Mouse (Mus musculus) liver, embryonic 12.5 days (tissue): ENCODE results near the gene Zfp398. TPM values are rescaled to one million over a fixed set of nuclear protein-coding genes. Genes with fewer than 3 reads are reported as not detected.

ENCODE experiments used
- ATAC-seq: fragments of 200-750 bp; cut with Nextera tagmentation; 2 replicates; pipeline ENCODE4 v1.8.0; 2017; ENCODE audit warnings: moderate number of reproducible peaks, mild to moderate bottlenecking, moderate library complexity
- H3K27ac ChIP-seq: fragments of 300-500 bp; sonication (generic); 2 replicates; pipeline ENCODE4 v1.5.1; 2016; ENCODE audit warnings: mild to moderate bottlenecking
- H3K27me3 ChIP-seq: fragments of 300-500 bp; sonication (generic); replicated peaks from 2 replicates; pipeline ENCODE4 v1.6.1; 2016; ENCODE audit warnings: mild to moderate bottlenecking, moderate library complexity
- H3K36me3 ChIP-seq: fragments of 300-500 bp; sonication (generic); 2 replicates; pipeline ENCODE4 v1.6.1; 2016; ENCODE audit warnings: mild to moderate bottlenecking, moderate library complexity
- H3K4me1 ChIP-seq: fragments of 300-500 bp; sonication (generic); 2 replicates; pipeline ENCODE4 v1.6.1; 2016
- H3K4me2 ChIP-seq: fragments of 300-500 bp; sonication (generic); 2 replicates; pipeline ENCODE4 v1.6.1; 2016; ENCODE audit warnings: mild to moderate bottlenecking, moderate library complexity
- H3K4me3 ChIP-seq: fragments of 300-500 bp; sonication (generic); 2 replicates; pipeline ENCODE4 v1.5.1; 2016; ENCODE audit warnings: mild to moderate bottlenecking, moderate library complexity
- H3K9ac ChIP-seq: fragments of 300-500 bp; sonication (generic); 2 replicates; pipeline ENCODE4 v1.6.1; 2016; ENCODE audit warnings: mild to moderate bottlenecking, moderate library complexity
- H3K9me3 ChIP-seq: fragments of 300-500 bp; sonication (generic); replicated peaks from 2 replicates; pipeline ENCODE4 v1.6.1; 2016; ENCODE audit warnings: mild to moderate bottlenecking, moderate library complexity
- WGBS: fragments of 180-500 bp; shearing (Covaris S2); methylation state at CpG from one replicate; pipeline ENCODE4 v1.1.7; 2016; ENCODE audit not compliant: insufficient replicate concordance; 5-methylcytosine and 5-hydroxymethylcytosine counted together
- polyA plus RNA-seq: library from polyadenylated mRNA; unstranded; fragments of >200 nt; fragmentation: Nextera tagmentation; extraction: Ambion mirVana; gene quantifications from 2 replicates; pipeline ENCODE4 v1.2.1, GENCODE M21; 2016

The Zfp398 gene
- polyA plus RNA-seq, 1 experiment from 2014 or later, result 3.0 TPM

GRCm38 (mm10) chr6:47810181-47810580 is 25.3 kb upstream of the Zfp398 start:
- H3K4me3 ChIP-seq, result no peak overlapping the region
- peaks cover 45% of the 10 kb centered on the region for H3K4me1 ChIP-seq
- peaks cover 31% of the 10 kb centered on the region for H3K36me3 ChIP-seq
- H3K9ac ChIP-seq, result no peak overlapping the region
- no peak overlapping the region; the same call in 1 of the 2 replicates for H3K4me2 ChIP-seq
- no peak for ATAC-seq
- no peaks in the 10 kb centered on the region for H3K27me3 ChIP-seq
- H3K9me3 ChIP-seq, result no peaks in the 10 kb centered on the region
- no peak overlapping the region for H3K27ac ChIP-seq
- 73% methylated on average over 2 of the region's 2 CpGs for WGBS

GRCm38 (mm10) chr6:47811324-47811723 is 24.1 kb upstream of the Zfp398 start:
- 70% methylated on average over 5 of the region's 5 CpGs for WGBS
- H3K4me3 ChIP-seq, result peak overlapping the region; percentile 78
- no peaks in the 10 kb centered on the region for H3K27me3 ChIP-seq
- peak overlapping the region; percentile 96; the same call in 1 of the 2 replicates for H3K27ac ChIP-seq
- peak overlapping the region; percentile 82 for H3K9ac ChIP-seq
- H3K4me1 ChIP-seq, result peaks cover 45% of the 10 kb centered on the region
- no peak for ATAC-seq
- H3K36me3 ChIP-seq, result peaks cover 19% of the 10 kb centered on the region
- no peaks in the 10 kb centered on the region for H3K9me3 ChIP-seq
- peak overlapping the region; percentile 84 for H3K4me2 ChIP-seq

- Histone ChIP-seq H3K9ac (peak overlapping the region; percentile 82), H3K4me1 (peaks cover 45% of the 10 kb centered on the region), H3K9me3 (no peaks in the 10 kb centered on the region), H3K4me2 (peak overlapping the region; percentile 84), H3K27ac (peak overlapping the region; percentile 96), H3K36me3 (peaks cover 11% of the 10 kb centered on the region), H3K27me3 (no peaks in the 10 kb centered on the region), H3K4me3 (peak overlapping the region; percentile 78)
- ATAC-seq, result no peak
- WGBS, result under 1% methylated on average over 17 of the region's 17 CpGs
These were observed 23.1 kb upstream of the Zfp398 start for GRCm38 (mm10) chr6:47812271-47812915.

- peaks cover 45% of the 10 kb centered on the region for H3K4me1 ChIP-seq
- peak within 1 kb of the TSS; percentile 96 for H3K27ac ChIP-seq
- peaks cover 8% of the 10 kb centered on the region; the same call in 1 of the 2 replicates for H3K36me3 ChIP-seq
- H3K9ac ChIP-seq, result peak within 1 kb of the TSS; percentile 82
- H3K27me3 ChIP-seq, result no peaks in the 10 kb centered on the region
- peak within 1 kb of the TSS; percentile 84 for H3K4me2 ChIP-seq
- peak within 1 kb of the TSS; percentile 78 for H3K4me3 ChIP-seq
- ATAC-seq, result peak; percentile 96
- no peaks in the 10 kb centered on the region for H3K9me3 ChIP-seq
- under 1% methylated on average over 44 of the region's 44 CpGs for WGBS
These were observed 22.1 kb upstream of the Zfp398 start, which contains the start of gene Pdia4 for GRCm38 (mm10) chr6:47813257-47813878. Gene Pdia4, minus strand, starts transcription at chr6:47813430.

GRCm38 (mm10) chr6:47816151-47816550 is 19.3 kb upstream of the Zfp398 start:
- Histone ChIP-seq H3K9ac (no peak overlapping the region), H3K4me3 (no peak overlapping the region), H3K27ac (no peak overlapping the region), H3K36me3 (peaks cover 11% of the 10 kb centered on the region; the same call in 1 of the 2 replicates), H3K27me3 (no peaks in the 10 kb centered on the region), H3K4me1 (peaks cover 24% of the 10 kb centered on the region), H3K9me3 (no peaks in the 10 kb centered on the region), H3K4me2 (no peak overlapping the region)
- no peak for ATAC-seq
- 95% methylated on average over 1 of the region's 1 CpGs for WGBS

GRCm38 (mm10) chr6:47818721-47819120 is 16.7 kb upstream of the Zfp398 start:
- Histone ChIP-seq H3K4me2 (no peak overlapping the region), H3K36me3 (peaks cover 15% of the 10 kb centered on the region; the same call in 1 of the 2 replicates), H3K27me3 (no peaks in the 10 kb centered on the region), H3K4me1 (peaks cover 12% of the 10 kb centered on the region), H3K9me3 (no peaks in the 10 kb centered on the region), H3K9ac (no peak overlapping the region), H3K4me3 (no peak overlapping the region), H3K27ac (no peak overlapping the region)
- no peak for ATAC-seq
- WGBS, result 74% methylated on average over 8 of the region's 8 CpGs

GRCm38 (mm10) chr6:47819626-47820325 is 15.7 kb upstream of the Zfp398 start:
- H3K27me3 ChIP-seq, result no peaks in the 10 kb centered on the region
- H3K4me1 ChIP-seq, result 0 out of 2 replicates have a peak, but pooled peaks cover 1% of the 10 kb centered on the region
- H3K9me3 ChIP-seq, result no peaks in the 10 kb centered on the region
- H3K27ac ChIP-seq, result no peak overlapping the region
- no peak overlapping the region for H3K4me2 ChIP-seq
- no peak for ATAC-seq
- H3K36me3 ChIP-seq, result peaks cover 15% of the 10 kb centered on the region; the same call in 1 of the 2 replicates
- 84% methylated on average over 23 of the region's 23 CpGs for WGBS
- no peak overlapping the region for H3K4me3 ChIP-seq
- no peak overlapping the region for H3K9ac ChIP-seq

GRCm38 (mm10) chr6:47821236-47821635 is 14.2 kb upstream of the Zfp398 start:
- H3K36me3 ChIP-seq, result peaks cover 15% of the 10 kb centered on the region; the same call in 1 of the 2 replicates
- no peak overlapping the region for H3K9ac ChIP-seq
- no peak for ATAC-seq
- no peaks in the 10 kb centered on the region for H3K4me1 ChIP-seq
- no peaks in the 10 kb centered on the region for H3K27me3 ChIP-seq
- H3K9me3 ChIP-seq, result no peaks in the 10 kb centered on the region
- 75% methylated on average over 5 of the region's 5 CpGs for WGBS
- no peak overlapping the region for H3K27ac ChIP-seq
- H3K4me2 ChIP-seq, result no peak overlapping the region
- H3K4me3 ChIP-seq, result no peak overlapping the region

- Histone ChIP-seq H3K4me2 (no peak overlapping the region), H3K27ac (no peak overlapping the region), H3K36me3 (peaks cover 15% of the 10 kb centered on the region; the same call in 1 of the 2 replicates), H3K27me3 (no peaks in the 10 kb centered on the region), H3K4me3 (no peak overlapping the region), H3K4me1 (no peaks in the 10 kb centered on the region), H3K9me3 (no peaks in the 10 kb centered on the region), H3K9ac (no peak overlapping the region)
- ATAC-seq, result no peak
- 76% methylated on average over 6 of the region's 6 CpGs for WGBS
These were observed 13.7 kb upstream of the Zfp398 start for GRCm38 (mm10) chr6:47821776-47822175.

- H3K9me3 ChIP-seq, result no peaks in the 10 kb centered on the region
- ATAC-seq, result no peak
- peaks cover 6% of the 10 kb centered on the region; the same call in 1 of the 2 replicates for H3K4me1 ChIP-seq
- H3K27me3 ChIP-seq, result no peaks in the 10 kb centered on the region
- H3K27ac ChIP-seq, result no peak overlapping the region
- WGBS, result 73% methylated on average over 2 of the region's 2 CpGs
- H3K4me3 ChIP-seq, result no peak overlapping the region
- no peak overlapping the region for H3K9ac ChIP-seq
- H3K4me2 ChIP-seq, result no peak overlapping the region
- H3K36me3 ChIP-seq, result peaks cover 15% of the 10 kb centered on the region; the same call in 1 of the 2 replicates
These were observed 11.2 kb upstream of the Zfp398 start for GRCm38 (mm10) chr6:47824241-47824640.

GRCm38 (mm10) chr6:47827462-47827861 is 8.0 kb upstream of the Zfp398 start:
- no peaks in the 10 kb centered on the region for H3K27me3 ChIP-seq
- H3K9ac ChIP-seq, result no peak overlapping the region
- H3K4me1 ChIP-seq, result peaks cover 18% of the 10 kb centered on the region
- no peak overlapping the region for H3K4me3 ChIP-seq
- 0 out of 2 replicates have a peak, but pooled peaks cover 4% of the 10 kb centered on the region for H3K36me3 ChIP-seq
- H3K4me2 ChIP-seq, result no peak overlapping the region
- 80% methylated on average over 4 of the region's 4 CpGs for WGBS
- H3K27ac ChIP-seq, result no peak overlapping the region
- no peak for ATAC-seq
- H3K9me3 ChIP-seq, result no peaks in the 10 kb centered on the region

GRCm38 (mm10) chr6:47828950-47829349 is 6.5 kb upstream of the Zfp398 start:
- ATAC-seq, result no peak

More at GRCm38 (mm10) chr6:47828950-47829349, 6.5 kb upstream of the Zfp398 start:
- H3K36me3 ChIP-seq, result no peaks in the 10 kb centered on the region
- H3K4me2 ChIP-seq, result peak overlapping the region; percentile 94; the same call in 1 of the 2 replicates
- H3K9me3 ChIP-seq, result no peaks in the 10 kb centered on the region
- 43% methylated on average over 1 of the region's 1 CpGs for WGBS
- no peak overlapping the region for H3K4me3 ChIP-seq
- H3K27ac ChIP-seq, result no peak overlapping the region
- no peaks in the 10 kb centered on the region for H3K27me3 ChIP-seq
- peaks cover 18% of the 10 kb centered on the region for H3K4me1 ChIP-seq
- H3K9ac ChIP-seq, result no peak overlapping the region
